Mouse (Mus musculus) ES-Bruce4 (cell line): ENCODE data around the gene Tmem238.

Source experiments
- CTCF ChIP-seq: IDR thresholded peaks from one replicate; pipeline ENCODE4 v1.8.1; 2011; ENCODE audit warnings: low read depth, low read length
- EP300 ChIP-seq: IDR thresholded peaks from 2 replicates; pipeline ENCODE4 v1.6.1; 2011; ENCODE audit warnings: low read depth, low read length; ENCODE audit not compliant: insufficient read depth
- POLR2A ChIP-seq: IDR thresholded peaks from one replicate; pipeline ENCODE4 v1.8.1; 2011; ENCODE audit warnings: low read length; ENCODE audit not compliant: insufficient read depth

- TF ChIP-seq CTCF (no peak), EP300 (no peak), POLR2A (no peak)
Measured at GRCm38 (mm10) chr7:4794631-4795168, 5.2 kb upstream of the Tmem238 start.
